Mouse (Mus musculus) CH12.LX (cell line): ENCODE measurements at regions not wholly inside any gene's neighbourhood (a gene's known extent, or its start where the extent isn't known, plus 50 kb on each side); places are given as distances from the start of the nearest gene placed in this dataset.

ENCODE experiments used
- DNase-seq: peaks from one replicate; pipeline ENCODE4 v3.0.0-alpha.2; 2013; ENCODE audit errors: extremely low read depth
- H3K27ac ChIP-seq: 2 replicates; pipeline ENCODE4 v1.5.1; 2012; ENCODE audit warnings: low read depth, mild to moderate bottlenecking, control low read depth, moderate library complexity; ENCODE audit not compliant: insufficient read depth
- H3K27me3 ChIP-seq: replicated peaks from 2 replicates; pipeline ENCODE3; 2012; ENCODE audit warnings: inconsistent platforms
- H3K36me3 ChIP-seq, 2 experiments: replicated peaks in 1 of 2; 2 replicates each; pipeline versions ENCODE3 to v1.6.1; 2012; ENCODE audit warnings: inconsistent platforms in 1 of 2, low read length in 1 of 2, mild to moderate bottlenecking in 1 of 2, mixed read lengths in 1 of 2, moderate library complexity in 1 of 2; ENCODE audit not compliant: control insufficient read depth in 1 of 2, insufficient read depth in 1 of 2
- H3K4me1 ChIP-seq, 2 experiments: 2 replicates each; pipeline ENCODE4 v1.6.1; 2012; ENCODE audit warnings: inconsistent platforms in 1 of 2, moderate library complexity in 1 of 2; ENCODE audit not compliant: insufficient read depth in 2 of 2, control insufficient read depth in 1 of 2
- H3K4me2 ChIP-seq: 2 replicates; pipeline ENCODE4 v1.6.1; 2012; ENCODE audit warnings: low read depth, mild to moderate bottlenecking, control low read depth; ENCODE audit not compliant: poor library complexity, insufficient read depth, severe bottlenecking
- H3K4me3 ChIP-seq, 3 experiments: fragments of 150-350 bp in 1 of 3; sonication (generic) in 1 of 3; replicated peaks in 1 of 3; 2 replicates each; pipeline versions ENCODE3 to v1.5.1; 2011 to 2012; ENCODE audit warnings: low read depth in 2 of 3, low read length in 2 of 3, mild to moderate bottlenecking in 2 of 3, moderate library complexity in 2 of 3, control low read depth in 1 of 3, improper control_type of control experiment in 1 of 3, inconsistent platforms in 1 of 3, mixed read lengths in 1 of 3; ENCODE audit not compliant: poor library complexity in 1 of 3
- H3K79me2 ChIP-seq: replicated peaks from 2 replicates; pipeline ENCODE4 v1.6.1; 2012; ENCODE audit warnings: mild to moderate bottlenecking, moderate library complexity; ENCODE audit not compliant: control insufficient read depth, poor library complexity, insufficient read depth, severe bottlenecking; ENCODE audit errors: extremely low read depth
- H3K9ac ChIP-seq: 2 replicates; pipeline ENCODE4 v1.6.1; 2012; ENCODE audit warnings: low read depth, mild to moderate bottlenecking, control low read depth, moderate library complexity; ENCODE audit not compliant: insufficient read depth
- H3K9me3 ChIP-seq: replicated peaks from 2 replicates; pipeline ENCODE3; 2012; ENCODE audit warnings: low read length, inconsistent platforms, mixed read lengths
- CHD1 ChIP-seq: IDR thresholded peaks from 2 replicates; pipeline ENCODE4 v1.6.1; 2012; ENCODE audit warnings: low read depth, low read length, improper control_type of control experiment, inconsistent platforms
- CTCF ChIP-seq, 2 experiments: IDR thresholded peaks in 1 of 2; conservative IDR thresholded peaks in 1 of 2; 2 replicates each; pipeline ENCODE4 v1.5.1; 2011 to 2012; ENCODE audit warnings: low read depth in 2 of 2, low read length in 2 of 2, improper control_type of control experiment in 1 of 2, inconsistent platforms in 1 of 2, mild to moderate bottlenecking in 1 of 2, moderate library complexity in 1 of 2
- GABPA ChIP-seq: IDR thresholded peaks from 2 replicates; pipeline ENCODE4 v1.6.1; 2012; ENCODE audit warnings: low read depth, low read length, improper control_type of control experiment, inconsistent platforms; ENCODE audit not compliant: insufficient replicate concordance
- HCFC1 ChIP-seq: IDR thresholded peaks from 2 replicates; pipeline ENCODE4 v1.6.1; 2012; ENCODE audit warnings: low read depth, mild to moderate bottlenecking, inconsistent platforms, low read length, improper control_type of control experiment
- IRF4 ChIP-seq: IDR thresholded peaks from 2 replicates; pipeline ENCODE4 v1.6.1; 2014; ENCODE audit warnings: low read depth, mild to moderate bottlenecking, inconsistent platforms, low read length, improper control_type of control experiment
- NRF1 ChIP-seq: IDR thresholded peaks from 2 replicates; pipeline ENCODE4 v1.6.1; 2014; ENCODE audit warnings: low read depth, mild to moderate bottlenecking, inconsistent platforms, low read length, improper control_type of control experiment, moderate library complexity
- RAD21 ChIP-seq: IDR thresholded peaks from 2 replicates; pipeline ENCODE4 v1.6.1; 2011; ENCODE audit warnings: low read depth, mild to moderate bottlenecking, low read length, improper control_type of control experiment, moderate library complexity
- SIN3A ChIP-seq: IDR thresholded peaks from 2 replicates; pipeline ENCODE4 v1.6.1; 2012; ENCODE audit warnings: low read length, improper control_type of control experiment, inconsistent platforms
- USF2 ChIP-seq: conservative IDR thresholded peaks from 2 replicates; pipeline ENCODE4 v1.6.1; 2011; ENCODE audit warnings: low read depth, low read length, improper control_type of control experiment
- ZC3H11A ChIP-seq: IDR thresholded peaks from 2 replicates; pipeline ENCODE4 v1.6.1; 2012; ENCODE audit warnings: low read depth, mild to moderate bottlenecking, inconsistent platforms, low read length, improper control_type of control experiment
- ZNF384 ChIP-seq: IDR thresholded peaks from 2 replicates; pipeline ENCODE4 v1.6.1; 2012; ENCODE audit warnings: low read depth, low read length, improper control_type of control experiment, inconsistent platforms
- dilution Hi-C: fragments of 300-500 bp; cut with MboI; formaldehyde crosslinking; loops from 2 replicates; pipeline ENCODE4 v1.14.3; 2020; ENCODE audit warnings: low sequenced_read_pairs; ENCODE audit not compliant: extremely low pct_unique_long_range_greater_than_20kb, extremely low pct_ligation_motif_present
- in situ Hi-C: fragments of 300-500 bp; cut with MboI; formaldehyde crosslinking; loops from 3 replicates; pipeline ENCODE4 v1.14.3; 2019; ENCODE audit warnings: low sequenced_read_pairs, low pct_ligation_motif_present, low pct_unique_long_range_greater_than_20kb, mixed read lengths

GRCm38 (mm10) chr8:15189079-15189612 is 143.3 kb upstream of the BB014433 start:
- in situ Hi-C loops: no loop called here
- TF ChIP-seq GABPA (no peak), SIN3A (no peak), NRF1 (no peak), RAD21 (no peak), HCFC1 (no peak), IRF4 (no peak), ZNF384 (no peak), CTCF (conservative IDR thresholded peaks at IDR 0.05 in 1 of 2, IDR thresholded peaks at IDR 0.05 in 1 of 2; ENCODE audit: low read depth in 2 of 2, low read length in 2 of 2) (no peak), USF2 (no peak), ZC3H11A (no peak), CHD1 (no peak)
- dilution Hi-C loops: no loop called here
- no peak overlapping the region for H3K9ac ChIP-seq
- no peak overlapping the region for H3K4me2 ChIP-seq
- H3K9me3 ChIP-seq: peaks cover 2% of the 10 kb centered on the region
- no peak overlapping the region for H3K27ac ChIP-seq
- H3K36me3 ChIP-seq: no peaks in the 10 kb centered on the region
- H3K27me3 ChIP-seq: peaks cover 5% of the 10 kb centered on the region
- no peaks in the 10 kb centered on the region for H3K79me2 ChIP-seq
- DNase-seq: no peak
- no peak overlapping the region for H3K4me3 ChIP-seq
- H3K4me1 ChIP-seq: no peaks in the 10 kb centered on the region
